Mouse (Mus musculus) ES-Bruce4 (cell line): ENCODE data around the gene Ccdc18.

Experiments used
- EP300 ChIP-seq: IDR thresholded peaks from 2 replicates; pipeline ENCODE4 v1.6.1; 2011; ENCODE audit warnings: low read depth, low read length; ENCODE audit not compliant: insufficient read depth
- POLR2A ChIP-seq: IDR thresholded peaks from one replicate; pipeline ENCODE4 v1.8.1; 2011; ENCODE audit warnings: low read length; ENCODE audit not compliant: insufficient read depth

GRCm38 (mm10) chr5:108269063-108269810 lies 136.6 kb downstream of the Ccdc18 start:
- TF ChIP-seq POLR2A (no peak), EP300 (no peak)
